Mouse (Mus musculus) skeletal muscle tissue, adult 2 months (tissue): ENCODE results near the gene Disp1.
A peak's percentile ranks its signal among the peaks of the same experiment; 100 is the strongest.

ENCODE experiments used
- DNase-seq: peaks from one replicate; pipeline ENCODE4 v3.0.0-alpha.2; 2012; ENCODE audit warnings: low read depth, low spot score

Gene Disp1

GRCm38 (mm10) chr1:183220796-183221718, at the start of gene Disp1:
Disp1 (minus strand) TSS chr1:183221522.
- peak; percentile 54 for DNase-seq

GRCm38 (mm10) chr1:183267666-183268065, 46.3 kb upstream of the Disp1 start:
- no peak for DNase-seq

GRCm38 (mm10) chr1:183265921-183266467, 44.7 kb upstream of the Disp1 start:
- no peak for DNase-seq

DNA sequence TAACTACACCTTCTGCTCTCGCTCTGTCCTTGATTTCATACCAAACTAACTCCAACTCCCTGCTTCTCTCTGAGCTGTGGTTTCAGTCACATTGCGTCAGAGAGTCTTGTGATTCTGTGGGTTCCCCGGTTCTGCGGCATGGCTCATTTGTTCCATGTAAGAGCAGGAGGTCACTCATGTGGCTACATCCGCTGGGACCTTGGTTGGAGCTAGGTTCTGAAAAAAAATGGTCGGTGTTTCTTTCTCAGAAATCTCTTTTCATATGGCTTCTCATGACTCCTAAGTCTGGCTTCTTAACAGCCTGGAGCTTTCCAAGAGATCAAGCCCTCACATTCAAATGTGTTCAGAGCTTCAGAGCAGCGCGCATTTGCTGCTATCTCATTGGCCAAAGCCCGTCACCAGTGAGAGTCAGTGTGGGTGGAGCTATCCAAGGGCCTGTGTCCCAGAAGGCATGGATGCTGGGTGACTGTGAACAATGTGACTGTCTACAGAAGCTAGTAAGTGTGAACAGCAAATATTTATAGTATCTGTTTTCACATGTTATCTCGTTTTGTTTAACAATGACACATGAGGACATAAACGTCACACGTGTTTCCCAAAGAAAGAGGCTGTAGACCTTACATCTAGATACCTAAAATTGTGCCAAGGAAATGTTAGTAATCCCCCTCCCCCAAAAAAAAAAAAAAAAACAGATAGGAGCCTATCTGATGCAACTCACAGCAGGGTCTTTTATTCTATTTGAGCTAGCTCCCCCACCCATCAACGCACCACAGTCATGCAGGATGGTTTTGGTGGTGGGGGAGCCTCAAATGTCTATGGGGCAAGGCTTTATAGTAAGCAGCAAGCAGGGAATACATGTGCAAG, 43.1 kb upstream of the Disp1 start:
- peak; percentile 10 for DNase-seq

GRCm38 (mm10) chr1:183252574-183252973, 31.3 kb upstream of the Disp1 start:
- no peak for DNase-seq

- DNase-seq: no peak
These were observed 30.5 kb upstream of the Disp1 start for GRCm38 (mm10) chr1:183251818-183252217.

DNA sequence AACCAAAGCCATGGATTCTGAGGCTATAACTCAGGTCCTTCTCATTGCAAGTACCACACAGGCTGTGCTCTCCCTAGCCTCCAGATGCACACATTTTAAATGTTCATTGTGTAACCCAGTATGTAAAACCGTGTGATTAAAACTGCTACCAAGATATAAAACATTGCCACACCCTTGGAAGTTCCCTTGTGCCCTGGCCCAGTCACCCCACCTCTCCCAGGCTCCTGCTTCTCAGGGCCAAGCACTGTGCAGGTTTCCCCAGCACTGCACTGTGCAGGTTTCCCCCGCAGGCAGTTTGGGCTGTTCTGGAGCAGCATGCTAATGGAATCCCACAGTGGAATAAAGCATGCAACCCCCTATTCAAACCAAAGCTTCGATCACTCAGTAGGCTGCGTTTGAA, 29.3 kb upstream of the Disp1 start:
- no peak for DNase-seq

DNA sequence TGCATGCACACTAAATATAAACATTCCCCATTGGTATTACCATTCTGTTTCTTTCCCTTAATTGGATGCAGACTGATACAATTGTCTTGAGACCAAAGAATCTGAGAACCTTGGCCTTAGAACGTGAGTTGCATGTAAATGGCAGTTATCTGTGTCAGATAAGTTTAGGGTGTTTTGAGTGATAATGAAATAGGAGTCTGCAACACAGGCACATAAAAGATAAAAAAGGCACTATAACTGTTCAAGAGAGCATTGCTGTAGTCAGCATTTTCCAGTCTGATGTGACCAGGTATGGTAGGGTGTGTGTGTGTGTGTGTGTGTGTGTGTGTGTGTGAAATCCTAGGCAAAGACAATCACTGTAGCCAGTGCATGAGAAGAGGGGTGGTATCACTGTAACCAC, 26.8 kb upstream of the Disp1 start:
- no peak for DNase-seq

DNA sequence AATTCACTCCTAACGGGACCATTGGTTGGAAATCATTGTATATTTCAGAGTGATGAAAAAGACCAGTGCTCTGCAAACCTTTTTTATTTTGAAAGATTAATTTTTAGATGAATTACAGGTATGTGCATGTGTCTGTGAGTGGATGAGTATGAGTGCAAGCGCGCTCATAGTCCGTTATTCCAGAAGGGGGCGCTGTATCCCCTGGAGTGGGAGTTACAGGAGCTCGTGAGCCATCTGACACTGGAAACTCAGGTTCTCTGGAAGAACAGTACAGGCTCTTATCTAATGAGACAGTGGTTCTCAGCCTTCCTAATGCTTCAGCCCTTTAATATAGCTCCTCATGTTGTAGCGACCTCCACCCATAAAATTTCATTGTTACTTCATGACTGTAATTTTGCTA, 22.0 kb upstream of the Disp1 start:
- DNase-seq: no peak

- DNase-seq: no peak
These were observed 16.6 kb upstream of the Disp1 start for GRCm38 (mm10) chr1:183237901-183238300.

DNA sequence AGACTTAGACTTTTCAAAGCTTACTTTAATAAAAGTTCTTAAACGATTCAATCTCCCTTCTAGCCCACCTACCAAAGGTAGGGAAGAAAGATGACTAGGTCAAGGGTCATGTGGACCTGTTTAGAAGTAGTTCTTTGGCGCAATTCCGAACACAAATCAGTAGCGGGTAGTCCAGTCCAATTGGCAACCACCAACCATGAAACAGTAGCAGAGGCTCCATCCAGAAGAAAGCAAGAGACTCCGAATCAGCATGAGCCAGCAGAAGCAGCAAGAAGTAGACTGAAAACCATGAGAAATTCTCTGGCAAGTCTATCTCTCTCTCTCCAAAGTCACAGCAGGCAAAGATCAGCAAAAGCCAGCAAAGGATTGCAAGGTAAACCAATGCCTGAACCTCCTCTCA, 15.1 kb upstream of the Disp1 start:
- no peak for DNase-seq

DNA sequence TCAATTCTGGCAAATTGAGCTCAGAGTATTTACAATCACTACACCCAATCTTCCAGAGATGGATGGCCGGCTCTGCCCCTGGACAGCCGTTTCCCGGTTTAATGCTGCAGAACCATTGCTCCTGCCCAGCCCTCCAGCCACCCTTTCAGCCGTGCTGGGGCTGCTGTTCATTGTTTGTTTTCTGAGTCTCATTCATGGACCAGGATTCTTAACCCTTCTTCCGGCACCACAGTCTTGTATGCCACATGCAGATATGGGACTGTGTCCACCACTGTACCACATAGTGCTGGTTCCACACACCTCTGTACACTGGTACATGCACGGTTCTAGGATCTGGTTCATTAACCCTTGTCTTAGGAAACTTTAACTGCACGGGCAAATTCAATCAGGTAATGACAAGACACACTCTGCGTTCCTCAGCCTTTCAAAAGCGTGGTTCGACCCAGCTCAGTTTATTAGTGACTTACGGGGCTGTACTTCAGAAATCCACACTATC, 12.4 kb upstream of the Disp1 start:
- no peak for DNase-seq

GRCm38 (mm10) chr1:183232985-183233678, 11.8 kb upstream of the Disp1 start:
- DNase-seq: no peak

- DNase-seq: no peak
These were observed 6.1 kb upstream of the Disp1 start for GRCm38 (mm10) chr1:183227469-183227868.

DNA sequence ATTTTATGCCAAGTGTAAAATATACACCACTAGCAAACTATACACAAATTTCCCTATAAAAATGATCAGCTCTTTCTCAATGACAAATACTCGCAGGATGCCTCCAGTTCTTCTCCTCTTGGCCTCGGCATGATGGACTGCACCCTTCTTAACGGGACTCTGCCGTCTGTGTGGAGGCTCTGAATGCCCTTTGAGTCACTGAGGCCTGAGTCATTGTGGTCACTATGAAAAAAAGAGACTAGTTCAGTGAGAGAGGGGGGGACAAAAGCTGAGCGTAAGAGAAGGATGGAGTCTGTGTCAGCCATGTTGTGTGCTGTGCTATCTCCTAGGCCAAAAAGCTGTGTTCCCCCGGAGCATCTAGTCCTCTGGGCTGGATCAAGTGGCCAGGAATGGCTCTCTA, 2.3 kb downstream of the Disp1 start:
- no peak for DNase-seq

GRCm38 (mm10) chr1:183216691-183217090, 4.6 kb downstream of the Disp1 start:
- no peak for DNase-seq

GRCm38 (mm10) chr1:183215706-183216105, 5.6 kb downstream of the Disp1 start:
- DNase-seq: no peak

- DNase-seq: no peak
These were observed 7.5 kb downstream of the Disp1 start for GRCm38 (mm10) chr1:183213850-183214249.

DNA sequence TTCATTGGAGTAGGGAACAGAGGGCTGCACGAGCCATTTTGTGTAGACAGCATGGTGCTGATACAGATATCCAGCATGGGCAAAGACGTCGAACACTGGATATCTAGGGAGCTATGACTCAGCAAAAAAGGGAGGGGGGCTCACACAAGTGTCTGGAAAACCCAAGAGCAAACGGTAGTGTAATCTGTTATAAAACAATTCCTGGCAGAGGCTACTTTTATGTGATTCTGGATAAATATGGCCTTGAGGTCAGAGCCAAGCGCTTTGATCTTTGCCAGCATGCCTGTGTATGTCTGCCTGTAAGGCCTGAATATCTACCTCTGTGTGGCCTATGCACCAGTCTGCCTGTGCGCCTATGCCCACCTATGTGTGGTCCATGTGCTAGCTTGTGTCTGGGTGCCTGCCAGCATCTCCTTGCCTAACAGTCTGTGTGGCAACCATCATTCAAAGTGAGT, 8.5 kb downstream of the Disp1 start:
- no peak for DNase-seq

DNA sequence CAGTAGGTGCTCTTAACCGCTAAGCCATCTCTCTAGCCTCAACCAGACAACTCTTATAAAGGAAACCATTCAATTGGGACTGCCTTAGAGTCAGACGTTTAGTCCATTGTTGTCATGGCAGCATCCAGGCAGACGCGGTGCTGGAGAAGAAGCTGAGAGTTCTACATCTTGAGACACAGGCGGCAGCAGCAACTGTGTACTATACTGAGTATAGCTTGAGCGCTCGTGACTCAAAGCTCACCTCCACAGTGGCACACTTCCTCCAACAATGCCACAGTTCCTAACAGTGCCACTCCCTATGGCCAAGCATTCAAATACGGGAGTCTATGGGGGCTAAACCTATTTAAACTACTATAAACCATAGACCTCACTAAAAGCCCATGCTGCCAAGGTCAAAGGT, 11.2 kb downstream of the Disp1 start:
- no peak for DNase-seq

GRCm38 (mm10) chr1:183207623-183208022, 13.7 kb downstream of the Disp1 start:
- DNase-seq: no peak
